Mouse (Mus musculus): ENCODE results near the gene Psmd13.

DNA sequence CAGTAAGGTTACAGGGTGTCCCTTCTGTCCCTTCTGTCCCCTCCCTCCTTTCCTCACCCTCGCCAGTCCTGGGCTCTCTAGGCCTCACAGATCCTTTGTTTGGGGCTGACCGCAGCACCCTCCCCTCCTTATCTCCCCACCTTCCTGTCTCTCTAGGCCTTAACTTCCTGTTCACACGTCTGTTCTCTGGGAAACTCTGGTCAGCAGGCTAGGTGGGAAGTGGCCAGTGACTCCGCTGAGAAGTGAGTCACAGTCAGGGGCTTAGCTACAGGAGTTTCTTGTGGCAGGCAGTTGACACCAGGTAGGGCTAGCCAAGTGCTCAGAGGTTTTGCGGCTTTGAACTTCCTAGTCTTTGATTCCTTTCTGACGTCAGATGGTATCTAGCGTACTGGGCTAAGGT, 65.2 kb downstream of the Psmd13 start:
- no peak for TF ChIP-seq CTCF (conservative IDR thresholded peaks at IDR 0.05; ENCODE audit: low read length)
- no peak for TF ChIP-seq POU5F1 (IDR thresholded peaks at IDR 0.05; ENCODE audit: borderline replicate concordance, low read length)
- no peak for TF ChIP-seq NANOG (IDR thresholded peaks at IDR 0.05; ENCODE audit: borderline replicate concordance, low read length)

Data from E14TG2a.4 (cell line).